Comparison of ENCODE assay signal across 33 mouse cellular contexts in genomic region chr7:11158036-11158435, GRCm38 (mm10). TPM values are rescaled to one million over a fixed set of nuclear protein-coding genes. Genes with fewer than 3 reads are reported as not detected.
DNase-seq lines count a peak whose midpoint lies in the region; ATAC-seq and TF ChIP-seq lines count a peak whose summit lies in the region.
"Not testable (repeated sequence)": the region's sequence is repeated elsewhere in the genome, so short reads cannot be mapped to it uniquely, and the experiment has no call there.
"Had no signal": no experiment of that assay in that cellular context is flagged by ENCODE, and none has a peak within 500 bp of the region (broad histone marks: within the 10 kb centered on the region; RNA-seq: fewer than 3 reads in every experiment).

No protein-coding gene starts in this region.

- POLR2A ChIA-PET in Patski (lab: Charles Lee), result not testable (repeated sequence)

- peak; percentile 60 for DNase-seq in ES-CJ7 (ENCODE audit: low read depth, low spot score)
- not testable (repeated sequence) for DNase-seq in Patski (ENCODE audit: low read depth, low spot score)
- DNase-seq in brain, adult 2 months (ENCODE audit: low read depth, low spot score), result peak; percentile 1
- peak; percentile 4 for DNase-seq in heart, postnatal 4 days
- DNase-seq in kidney, adult 9 months, result peak; percentile 75
- DNase-seq in liver, adult 2 months (ENCODE audit: extremely low read depth, low read depth, low spot score), result peak; percentile 21
- peak; percentile 1 for DNase-seq in retina, embryonic 14.5 days (ENCODE audit: low spot score)

- in situ Hi-C loops in Patski (cut with MboI; ENCODE audit: low pct_unique_long_range_greater_than_20kb), result not testable (repeated sequence)

- not testable (repeated sequence) for H3K36me3 ChIP-seq in liver, adult 2 months (ENCODE audit: control insufficient read depth, insufficient read depth, low read length)

- H3K4me1 ChIP-seq in liver, adult 2 months (ENCODE audit: control insufficient read depth, insufficient read depth, low read length), result not testable (repeated sequence)

- CTCF ChIA-PET in Patski (lab: Charles Lee), result not testable (repeated sequence)

- ATAC-seq in Patski, result not testable (repeated sequence)

- peak; percentile 21 for TF ChIP-seq CTCF in Patski (IDR thresholded peaks at IDR 0.05)
- not testable (repeated sequence) for TF ChIP-seq CTCF in liver, adult 2 months (IDR thresholded peaks at IDR 0.05; ENCODE audit: low read depth, low read length)

- H3K79me2 ChIP-seq in liver, adult 2 months (ENCODE audit: control insufficient read depth, insufficient read depth, low read length), result not testable (repeated sequence)

- not testable (repeated sequence) for H3K4me3 ChIP-seq in liver, adult 2 months (ENCODE audit: insufficient read depth, low read depth, low read length)

- not testable (repeated sequence) for H3K9ac ChIP-seq in liver, adult 2 months (ENCODE audit: low read depth, low read length)

- H3K27ac ChIP-seq in liver, adult 2 months (replicated peaks; ENCODE audit: insufficient read depth, low read depth, low read length), result not testable (repeated sequence)

- not testable (repeated sequence) for TF ChIP-seq POLR2A in liver, adult 2 months (IDR thresholded peaks at IDR 0.05; ENCODE audit: extremely low read depth, insufficient read depth, low read length)

- WGBS in liver, adult 2 months, result 35% methylated on average over 6 of the region's 6 CpGs

- not testable (repeated sequence) for H3K27me3 ChIP-seq in Patski; liver, adult 2 months (ENCODE audit: control insufficient read depth, insufficient read depth, low read length)

RNA-seq across cellular contexts. Expression of gene Zscan4d, which starts 7.9 kb away (rescaled TPM):
- not detected for polyA plus RNA-seq in Patski (2021)
- total RNA-seq in heart, postnatal 4 days (2021), result not detected
- total RNA-seq in liver, adult 2 months (2014; rRNA removed), result not detected in 2 replicates
- not detected in 2 replicates for polyA plus RNA-seq in liver, adult 2 months (2012; rRNA removed)
- total RNA-seq: adrenal gland, postnatal 14 days; forebrain, postnatal 0 days; gastrocnemius, postnatal 10 days; heart, adult 8-10 months; heart, postnatal 10 days; layer of hippocampus, adult 8-10 months; layer of hippocampus, postnatal 25 days; left cerebral cortex, postnatal 4 days; megakaryocyte-erythroid progenitor cell, adult 5-6 weeks; monocyte, adult 5-6 weeks had no signal
- polyA plus RNA-seq: cerebellum, adult 2 months; embryonic facial prominence, embryonic 10.5 days; embryonic facial prominence, embryonic 15.5 days; forebrain, embryonic 12.5 days; forebrain, postnatal 0 days; gonadal fat pad, adult 2 months; heart, embryonic 13.5 days; hindbrain, embryonic 10.5 days; hindbrain, embryonic 15.5 days; kidney, embryonic 14.5 days; limb, embryonic 14.5 days; liver, embryonic 13.5 days; macrophage; midbrain, embryonic 14.5 days; neural tube, embryonic 14.5 days; spleen, adult 2 months; stomach, postnatal 0 days had no signal
